Mouse (Mus musculus) spleen, embryonic (tissue): ENCODE results near the gene Adgrb2.

Source experiments
- CTCF ChIA-PET: fragments of 350-600 bp; sonication (Branson Sonifier 250); formaldehyde crosslinking; loops from one replicate; lab custom pipeline; 2022; lab: Charles Lee

The Adgrb2 gene

DNA sequence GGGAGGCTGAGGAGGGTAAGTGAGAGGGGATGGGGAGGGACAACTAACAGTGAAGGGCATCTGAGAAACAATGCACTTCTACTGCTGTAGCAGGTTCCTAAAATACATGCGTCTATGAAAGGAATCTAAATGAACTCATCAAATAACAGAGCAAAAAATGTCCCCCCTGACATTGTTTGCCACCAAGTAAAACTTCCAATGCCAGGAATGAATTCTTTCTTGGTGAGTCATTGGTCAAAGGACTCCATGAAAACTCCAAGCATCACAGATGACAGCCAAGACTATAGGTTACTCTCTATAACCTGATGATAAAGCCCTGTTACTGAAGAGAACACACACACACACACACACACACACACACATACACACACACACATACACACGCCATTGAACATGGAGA is 46.5 kb downstream of the Adgrb2 start:
- CTCF ChIA-PET = no interaction called here

- CTCF ChIA-PET = no interaction called here
Measured at GRCm38 (mm10) chr4:130033496-130033895, 48.8 kb downstream of the Adgrb2 start.

DNA sequence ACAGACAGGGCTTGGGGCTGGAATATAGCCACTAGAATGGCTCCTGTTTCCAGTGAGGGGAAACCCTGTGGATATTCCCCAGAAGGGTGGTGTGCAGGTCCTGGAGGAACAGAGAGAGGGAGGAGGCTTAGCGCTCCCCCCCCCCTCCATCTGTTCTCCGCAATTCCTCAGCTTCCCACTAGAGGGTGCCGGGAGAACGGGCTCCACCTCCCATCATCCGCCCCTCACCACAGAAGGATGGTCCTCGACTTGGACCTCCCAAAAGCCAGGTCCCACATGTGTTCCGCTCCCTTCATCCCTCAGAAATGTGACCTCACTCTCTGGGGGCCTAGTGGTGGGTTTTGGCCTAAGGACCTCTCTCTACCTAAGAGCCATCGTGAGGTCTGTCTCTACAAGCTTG is 51.4 kb downstream of the Adgrb2 start:
- CTCF ChIA-PET = no interaction called here

GRCm38 (mm10) chr4:130036573-130037401 is 52.1 kb downstream of the Adgrb2 start:
- CTCF ChIA-PET = no interaction called here

DNA sequence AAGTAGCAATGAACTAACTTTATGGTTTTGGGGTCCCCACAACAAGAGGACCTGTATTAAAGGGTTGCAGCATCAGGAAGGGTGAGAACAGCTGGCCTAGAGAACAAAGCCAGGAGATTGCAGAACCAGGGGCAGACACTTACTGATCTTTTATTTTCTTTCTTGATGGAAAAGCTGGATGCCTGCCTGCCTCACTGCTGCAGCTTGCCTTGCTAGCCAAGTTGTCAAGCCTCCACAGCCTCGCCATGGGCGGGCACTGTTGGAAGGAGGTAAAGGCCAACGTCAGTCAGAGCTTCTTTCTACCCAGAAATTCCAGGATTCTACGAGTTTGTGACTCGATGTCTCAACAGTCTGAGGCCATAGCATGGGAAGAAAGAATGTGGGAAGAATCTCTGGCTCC is 54.7 kb downstream of the Adgrb2 start:
- CTCF ChIA-PET = interaction anchor here (0.6 kb wide), 2 partner anchors 56 to 1367 kb away, joined by 3 to 6 read pairs; no protein-coding TSS in a partner anchor

GRCm38 (mm10) chr4:130041076-130041475 is 56.4 kb downstream of the Adgrb2 start:
- CTCF ChIA-PET = no interaction called here

- CTCF ChIA-PET = no interaction called here
Measured at GRCm38 (mm10) chr4:130044211-130044610, 59.5 kb downstream of the Adgrb2 start.

DNA sequence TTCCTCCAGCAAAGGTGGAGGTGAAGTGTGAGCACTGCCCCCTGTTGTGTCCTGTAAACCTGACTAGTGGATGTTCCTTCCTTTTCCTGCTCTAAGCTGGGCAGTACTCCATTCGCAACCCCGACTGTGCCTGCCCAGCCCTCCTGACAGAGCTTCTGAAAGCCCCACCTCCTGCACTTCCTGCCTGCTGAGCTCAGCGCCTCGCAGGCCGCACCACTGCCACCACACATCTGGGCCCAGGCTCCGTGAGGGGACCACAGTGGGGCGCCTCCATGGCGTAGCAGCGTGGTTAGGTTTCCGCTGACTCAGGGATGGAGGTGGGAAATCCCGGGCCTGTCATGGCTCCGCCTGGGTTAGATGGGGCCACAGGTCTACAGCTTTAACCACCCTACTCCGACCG is 60.9 kb downstream of the Adgrb2 start:
- CTCF ChIA-PET = no interaction called here

- CTCF ChIA-PET = no interaction called here
Measured at GRCm38 (mm10) chr4:130047331-130048202, 62.9 kb downstream of the Adgrb2 start, which contains the start of gene Col16a1. Gene Col16a1 (plus strand): TSS chr4:130047840.

GRCm38 (mm10) chr4:130048203-130048479 is 63.5 kb downstream of the Adgrb2 start:
- CTCF ChIA-PET = no interaction called here

GRCm38 (mm10) chr4:130050056-130050824 is 65.6 kb downstream of the Adgrb2 start:
- CTCF ChIA-PET = no interaction called here

- CTCF ChIA-PET = no interaction called here
Measured at GRCm38 (mm10) chr4:130052283-130052682, 67.6 kb downstream of the Adgrb2 start.

DNA sequence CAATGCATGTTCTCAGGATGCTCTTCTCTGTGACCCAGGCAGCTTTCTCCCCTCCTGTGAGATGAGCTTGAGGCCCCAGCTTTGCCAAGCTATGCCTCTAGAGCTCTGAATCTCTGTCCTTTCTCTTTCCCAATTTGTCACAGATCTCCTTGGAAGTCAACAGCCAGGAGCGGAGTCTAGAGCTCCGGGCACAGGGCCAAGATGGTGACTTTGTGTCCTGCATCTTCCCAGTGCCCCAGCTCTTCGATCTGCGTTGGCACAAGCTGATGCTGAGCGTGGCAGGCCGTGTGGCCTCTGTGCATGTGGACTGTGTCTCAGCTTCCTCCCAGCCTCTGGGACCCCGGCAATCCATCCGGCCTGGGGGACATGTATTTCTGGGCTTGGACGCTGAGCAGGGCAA is 68.4 kb downstream of the Adgrb2 start:
- CTCF ChIA-PET = interaction anchor here (0.6 kb wide), 1 partner anchor 309 kb away, joined by 9 read pairs; no protein-coding TSS in a partner anchor

DNA sequence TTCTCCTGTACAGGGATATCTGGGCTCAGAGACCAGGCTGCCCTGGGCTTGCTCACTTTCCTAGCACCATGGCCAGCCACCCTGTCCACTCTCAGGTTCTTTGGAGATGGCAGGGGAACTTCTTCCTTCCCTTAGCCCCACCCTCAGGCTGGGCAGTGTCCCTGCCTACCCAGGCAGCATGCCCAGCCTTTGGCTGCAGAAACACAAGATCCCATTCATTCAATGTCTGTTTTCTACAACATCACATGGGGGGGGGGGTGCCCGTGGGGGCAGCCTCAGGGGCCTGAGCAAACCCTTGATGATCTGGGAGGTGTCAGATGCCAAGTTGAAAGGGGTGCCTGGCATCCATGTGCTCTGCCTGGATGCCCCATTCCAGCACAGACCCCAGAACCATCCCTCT is 70.1 kb downstream of the Adgrb2 start:
- CTCF ChIA-PET = no interaction called here

GRCm38 (mm10) chr4:130055160-130056010 is 70.7 kb downstream of the Adgrb2 start:
- CTCF ChIA-PET = no interaction called here

DNA sequence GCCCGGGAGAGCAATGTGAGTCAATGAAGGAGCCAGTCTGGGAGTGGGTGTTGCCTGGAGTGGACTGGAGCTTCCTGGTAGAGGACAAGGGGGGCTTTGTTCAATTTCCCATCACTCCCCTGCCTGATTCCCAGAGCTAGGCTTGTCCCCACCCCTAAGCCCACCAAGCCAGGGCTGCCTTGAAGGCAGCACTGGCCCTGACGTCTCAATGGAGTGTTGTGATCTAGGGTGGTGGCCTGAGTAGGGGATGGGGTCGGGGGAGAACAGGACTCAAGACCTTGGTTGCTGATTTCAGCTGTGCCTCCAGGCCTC is 71.3 kb downstream of the Adgrb2 start:
- CTCF ChIA-PET = no interaction called here

GRCm38 (mm10) chr4:130056471-130056870 is 71.8 kb downstream of the Adgrb2 start:
- CTCF ChIA-PET = no interaction called here

GRCm38 (mm10) chr4:130060937-130061336 is 76.3 kb downstream of the Adgrb2 start:
- CTCF ChIA-PET = no interaction called here

- CTCF ChIA-PET = no interaction called here
Measured at GRCm38 (mm10) chr4:130063191-130063590, 78.5 kb downstream of the Adgrb2 start.

DNA sequence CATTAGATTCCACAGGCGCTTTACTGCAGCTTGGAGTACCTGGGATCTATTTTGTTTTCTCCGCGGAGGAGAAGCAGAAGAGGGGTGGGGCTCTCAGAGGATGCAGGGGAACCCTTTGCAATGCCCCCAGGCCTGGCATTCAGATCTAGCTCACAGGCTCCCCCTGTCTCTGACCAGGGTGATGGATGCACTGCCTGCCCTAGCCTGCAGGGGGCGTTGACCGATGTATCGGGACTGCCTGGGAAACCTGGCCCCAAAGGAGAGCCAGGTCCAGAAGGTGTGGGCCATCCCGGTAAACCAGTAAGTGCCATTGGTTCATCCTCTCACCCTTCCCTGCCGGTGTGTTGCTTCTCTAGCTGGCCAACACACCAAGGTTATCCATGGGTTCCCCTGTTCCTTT is 82.1 kb downstream of the Adgrb2 start:
- CTCF ChIA-PET = no interaction called here

DNA sequence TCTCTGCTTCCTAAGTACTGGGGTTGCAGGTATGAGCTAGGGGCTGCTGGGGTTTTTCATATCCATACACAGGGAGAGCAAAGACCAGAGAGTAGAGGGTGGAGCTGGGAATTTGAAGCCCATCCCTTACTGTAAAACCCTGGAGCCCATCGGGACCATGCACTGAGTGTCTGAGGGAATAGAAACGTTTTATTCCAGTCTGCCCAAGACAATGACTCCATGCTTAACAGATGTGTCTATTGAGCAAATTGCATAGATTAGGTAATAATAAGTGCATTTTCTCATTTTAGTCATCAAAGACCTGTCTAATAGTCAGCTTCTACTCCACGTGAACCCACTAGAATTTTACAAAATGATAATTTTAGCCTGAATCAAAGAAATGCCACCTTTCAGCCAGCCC is 85.9 kb downstream of the Adgrb2 start:
- CTCF ChIA-PET = no interaction called here
